Mouse (Mus musculus): ENCODE measurements around the gene Adamts16. TPM values are rescaled to one million over a fixed set of nuclear protein-coding genes. Genes with fewer than 3 reads are reported as not detected.
A peak's percentile ranks its signal among the peaks of the same experiment; 100 is the strongest.

Adamts16 gene
- polyA plus RNA-seq, 1 experiment from 2014 or later: 1.7 TPM

DNA sequence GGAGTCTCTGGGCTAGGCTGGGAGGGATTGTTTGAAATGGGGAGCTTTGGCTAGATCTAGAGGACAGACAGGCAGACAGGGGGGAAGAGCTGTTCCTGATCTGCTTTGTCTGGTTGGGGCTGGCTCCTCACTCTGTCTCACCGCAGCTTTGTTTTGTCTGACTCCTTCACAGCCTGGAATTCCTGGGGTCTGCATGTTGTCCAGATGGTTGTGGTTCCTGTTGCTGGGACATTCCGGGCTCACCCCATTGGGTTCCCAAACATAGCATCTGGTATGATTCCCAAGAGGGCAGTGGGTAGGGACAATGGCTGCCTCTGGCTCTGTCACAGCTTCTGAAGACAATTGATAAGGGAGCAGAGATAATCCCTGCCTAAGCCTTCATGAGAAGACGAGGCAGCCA, 117.0 kb downstream of the Adamts16 start:
- no peak overlapping the region for H3K4me3 ChIP-seq (replicated peaks)
- H3K27me3 ChIP-seq (replicated peaks): no peaks in the 10 kb centered on the region
- H3K9ac ChIP-seq: no peak overlapping the region
- no peaks in the 10 kb centered on the region for H3K9me3 ChIP-seq
- 45% methylated on average over 3 of the region's 3 CpGs for WGBS
- H3K4me1 ChIP-seq (replicated peaks): peaks cover 7% of the 10 kb centered on the region; the same call in 1 of the 2 replicates
- no peak overlapping the region for H3K4me2 ChIP-seq (replicated peaks)
- H3K36me3 ChIP-seq: no peaks in the 10 kb centered on the region
- no peak for ATAC-seq
- H3K27ac ChIP-seq: no peak overlapping the region

DNA sequence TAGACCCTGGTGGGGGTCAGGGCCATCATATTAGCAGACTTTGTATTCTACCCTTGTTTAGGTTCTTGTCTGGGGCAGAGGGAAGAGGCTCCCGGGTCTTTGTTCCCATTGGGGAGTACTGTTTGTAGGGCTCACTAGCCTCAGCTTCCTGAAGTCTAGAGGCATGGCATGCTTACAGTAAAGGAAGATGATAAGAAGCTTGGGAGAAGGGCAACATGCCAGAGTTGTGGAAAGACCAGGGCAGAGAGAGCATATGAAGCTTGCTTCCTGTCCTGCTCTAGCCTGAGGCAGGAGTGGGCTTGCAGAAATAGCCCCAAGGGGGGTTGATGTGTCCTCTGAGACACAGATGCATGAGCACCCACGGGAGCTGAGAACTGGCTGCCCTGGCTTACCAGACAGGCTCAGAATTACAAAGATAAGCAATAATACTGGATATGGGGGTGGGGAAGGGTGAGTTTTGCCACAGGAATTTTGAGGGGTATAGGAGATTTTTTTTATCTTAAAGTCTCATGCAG, 117.4 kb downstream of the Adamts16 start:
- Histone ChIP-seq H3K4me1 (replicated peaks) (peaks cover 7% of the 10 kb centered on the region; the same call in 1 of the 2 replicates), H3K4me3 (replicated peaks) (no peak overlapping the region), H3K36me3 (no peaks in the 10 kb centered on the region), H3K9ac (no peak overlapping the region), H3K27me3 (replicated peaks) (no peaks in the 10 kb centered on the region), H3K9me3 (no peaks in the 10 kb centered on the region), H3K4me2 (replicated peaks) (no peak overlapping the region), H3K27ac (no peak overlapping the region)
- ATAC-seq: no peak
- WGBS: 54% methylated on average over 2 of the region's 2 CpGs

DNA sequence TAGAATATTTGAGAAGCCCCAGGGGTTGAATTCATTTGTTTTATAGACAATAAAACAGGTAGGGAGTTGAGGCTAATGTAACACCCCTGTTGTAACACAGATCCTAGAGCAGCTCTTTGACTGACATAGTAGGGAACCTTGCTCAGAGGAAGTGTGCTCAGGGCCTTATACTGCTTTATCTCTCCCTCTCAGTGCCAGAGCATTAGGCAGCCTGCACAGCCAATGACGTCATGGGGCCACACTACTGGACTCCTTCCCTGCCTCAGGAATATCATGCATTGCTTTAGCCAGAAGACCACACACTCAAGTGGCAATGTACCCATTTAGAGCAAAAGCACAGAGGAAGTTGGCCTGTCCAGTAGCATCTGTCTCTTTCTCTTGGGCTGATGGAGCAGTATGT, 121.6 kb downstream of the Adamts16 start:
- H3K4me3 ChIP-seq (replicated peaks): no peak overlapping the region
- H3K36me3 ChIP-seq: no peaks in the 10 kb centered on the region
- no peaks in the 10 kb centered on the region for H3K9me3 ChIP-seq
- 0 out of 2 replicates have a peak, but pooled peaks cover 7% of the 10 kb centered on the region for H3K4me1 ChIP-seq (replicated peaks)
- 68% methylated on average over 1 of the region's 1 CpGs for WGBS
- no peak overlapping the region for H3K27ac ChIP-seq
- H3K9ac ChIP-seq: no peak overlapping the region
- no peak overlapping the region for H3K4me2 ChIP-seq (replicated peaks)
- ATAC-seq: no peak
- no peaks in the 10 kb centered on the region for H3K27me3 ChIP-seq (replicated peaks)

DNA sequence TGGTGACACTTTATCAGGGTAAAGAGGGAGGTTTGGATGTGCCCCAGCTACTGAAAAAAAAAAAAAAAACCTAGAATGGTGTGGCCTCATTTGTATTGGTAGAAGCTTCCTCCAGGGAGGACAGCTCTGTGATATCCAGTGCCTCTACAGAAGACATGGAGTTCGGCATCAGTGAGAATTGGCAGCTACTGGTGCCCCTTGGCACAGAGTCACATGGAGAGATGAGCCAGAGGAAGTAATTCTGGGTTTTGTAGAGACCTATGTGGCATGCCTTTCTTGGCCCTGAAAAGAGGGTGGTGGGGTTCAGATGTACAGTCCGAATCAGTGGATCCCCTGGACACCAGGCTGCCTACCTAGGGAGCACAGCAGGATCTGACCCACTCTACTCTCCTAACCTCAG, 122.8 kb downstream of the Adamts16 start:
- WGBS: 83% methylated on average over 2 of the region's 2 CpGs
- Histone ChIP-seq H3K27ac (no peak overlapping the region), H3K4me2 (replicated peaks) (no peak overlapping the region)

DNA sequence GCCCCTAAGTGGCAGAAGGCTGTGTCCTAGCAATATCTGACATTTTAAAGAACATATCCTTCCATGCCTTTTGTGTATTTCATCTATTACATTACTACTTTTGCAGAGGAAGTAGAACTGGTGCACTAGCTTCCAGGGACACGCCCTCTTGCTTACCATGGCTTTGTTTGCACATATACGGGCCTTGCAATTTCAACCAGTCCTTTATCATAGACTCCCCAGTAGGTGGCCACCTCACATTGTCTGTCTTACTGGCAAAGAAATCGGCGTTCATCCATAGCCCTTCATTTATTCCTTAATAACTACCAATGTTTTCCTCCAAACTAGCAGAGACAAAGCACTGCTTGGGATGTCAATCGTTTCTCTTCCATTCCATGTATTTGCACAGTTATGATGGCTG, 125.6 kb downstream of the Adamts16 start:
- Histone ChIP-seq H3K27me3 (replicated peaks) (no peaks in the 10 kb centered on the region), H3K27ac (no peak overlapping the region), H3K4me1 (replicated peaks) (no peaks in the 10 kb centered on the region), H3K9me3 (no peaks in the 10 kb centered on the region), H3K4me3 (replicated peaks) (no peak overlapping the region), H3K4me2 (replicated peaks) (no peak overlapping the region), H3K36me3 (no peaks in the 10 kb centered on the region), H3K9ac (no peak overlapping the region)
- ATAC-seq: peak; percentile 65; the same call in 1 of the 2 replicates
- WGBS: 56% methylated on average over 5 of the region's 5 CpGs

More for the DNA sequence above, 122.8 kb downstream of the Adamts16 start:
- Histone ChIP-seq H3K27me3 (replicated peaks) (no peaks in the 10 kb centered on the region), H3K36me3 (no peaks in the 10 kb centered on the region), H3K4me3 (replicated peaks) (no peak overlapping the region), H3K4me1 (replicated peaks) (0 out of 2 replicates have a peak, but pooled peaks cover 2% of the 10 kb centered on the region), H3K9ac (no peak overlapping the region), H3K9me3 (no peaks in the 10 kb centered on the region)
- no peak for ATAC-seq

DNA sequence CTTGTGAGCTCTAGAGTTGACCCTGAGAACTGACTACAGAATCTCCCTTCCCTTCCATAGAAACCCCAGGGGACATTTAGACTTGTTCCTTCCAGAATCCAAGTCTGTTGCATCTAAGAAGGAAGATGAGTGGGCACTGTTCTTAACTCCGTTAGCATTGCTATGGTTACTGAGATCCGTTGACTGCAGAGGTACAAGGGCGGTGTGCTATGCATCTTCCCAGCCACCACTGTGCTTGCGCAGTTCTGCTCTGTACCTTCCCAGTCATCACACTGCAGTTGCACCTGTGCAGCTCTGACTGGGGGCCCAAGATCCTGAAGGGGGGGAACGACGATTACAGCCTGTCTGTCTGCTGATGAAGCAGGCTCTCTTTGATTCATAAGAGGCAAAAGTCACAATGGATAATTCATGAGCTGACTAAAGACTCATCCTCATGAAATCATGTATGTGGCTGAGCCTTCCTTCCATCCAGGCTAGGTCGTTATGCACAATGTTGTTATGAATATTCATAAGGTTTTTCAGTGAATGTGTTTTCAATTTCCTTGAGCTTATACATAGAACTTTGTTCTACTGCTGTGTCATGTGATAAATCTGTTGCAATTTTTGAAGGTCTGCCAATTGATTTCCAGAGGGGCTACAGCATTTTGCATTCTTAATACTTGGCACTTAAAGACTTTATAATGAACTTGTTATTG, 127.4 kb downstream of the Adamts16 start:
- Histone ChIP-seq H3K4me1 (replicated peaks) (no peaks in the 10 kb centered on the region), H3K4me2 (replicated peaks) (no peak overlapping the region), H3K4me3 (replicated peaks) (no peak overlapping the region), H3K9ac (no peak overlapping the region), H3K36me3 (no peaks in the 10 kb centered on the region), H3K9me3 (no peaks in the 10 kb centered on the region), H3K27ac (no peak overlapping the region), H3K27me3 (replicated peaks) (no peaks in the 10 kb centered on the region)
- ATAC-seq: no peak
- WGBS: 84% methylated on average over 7 of the region's 7 CpGs

DNA sequence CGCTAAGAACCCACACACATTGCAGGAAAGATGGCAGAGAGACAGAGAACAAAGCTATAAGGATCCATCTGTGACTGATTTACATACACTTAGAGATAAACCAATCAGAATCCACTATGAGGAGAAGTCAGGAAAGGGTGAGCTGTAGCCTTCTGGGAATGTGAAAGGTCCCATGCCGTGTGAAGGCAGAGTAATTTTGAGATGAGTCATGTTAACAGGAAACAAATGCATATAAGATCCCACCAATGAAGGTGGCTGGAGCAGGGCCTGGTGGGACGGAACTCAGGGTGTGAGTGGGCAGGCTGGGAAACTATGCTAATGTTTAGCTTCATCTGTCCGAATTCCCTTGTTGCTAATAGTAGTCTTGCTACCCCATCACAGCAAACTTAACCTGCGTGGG, 128.3 kb downstream of the Adamts16 start:
- Histone ChIP-seq H3K4me3 (replicated peaks) (no peak overlapping the region), H3K4me2 (replicated peaks) (no peak overlapping the region), H3K27ac (no peak overlapping the region), H3K36me3 (no peaks in the 10 kb centered on the region), H3K27me3 (replicated peaks) (no peaks in the 10 kb centered on the region), H3K9ac (no peak overlapping the region), H3K9me3 (no peaks in the 10 kb centered on the region), H3K4me1 (replicated peaks) (no peaks in the 10 kb centered on the region)
- no peak for ATAC-seq
- 69% methylated on average over 5 of the region's 5 CpGs for whole genome bisulfite sequencing

DNA sequence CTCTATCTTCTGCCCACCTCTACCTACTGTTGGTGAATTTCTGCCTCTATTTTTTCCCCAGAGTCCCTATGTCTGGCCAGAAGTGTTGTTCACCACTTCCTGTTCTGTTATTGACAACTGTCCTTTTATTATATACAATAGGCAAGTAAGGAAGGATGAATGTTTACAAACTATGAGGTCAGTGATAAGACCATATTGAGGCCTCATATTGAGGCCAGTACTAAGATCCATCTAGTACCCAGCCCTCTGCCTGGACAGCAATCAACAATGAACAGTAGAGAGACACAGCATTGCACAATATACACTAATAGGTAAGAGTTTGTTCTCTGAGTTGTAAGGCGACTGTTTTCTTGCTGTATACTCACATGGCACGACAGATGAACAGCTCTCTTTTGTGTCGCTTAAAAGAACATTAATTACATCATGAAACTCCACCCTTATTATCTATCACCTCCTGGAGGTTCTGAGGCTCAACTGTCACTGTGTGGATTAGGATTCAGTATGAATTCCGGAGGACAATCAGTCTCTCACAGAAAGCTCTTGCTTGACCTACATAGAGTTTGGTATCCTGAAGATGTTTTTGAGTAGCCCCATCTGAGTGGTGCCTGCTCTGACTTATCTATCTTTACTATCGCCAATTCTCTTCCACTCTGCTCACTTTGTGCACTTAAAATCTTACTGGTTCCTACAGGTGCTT, 134.3 kb downstream of the Adamts16 start:
- H3K36me3 ChIP-seq: no peaks in the 10 kb centered on the region
- H3K9ac ChIP-seq: no peak overlapping the region
- no peak overlapping the region for H3K4me3 ChIP-seq (replicated peaks)
- no peaks in the 10 kb centered on the region for H3K9me3 ChIP-seq
- H3K4me1 ChIP-seq (replicated peaks): 0 out of 2 replicates have a peak, but pooled peaks cover 2% of the 10 kb centered on the region
- H3K4me2 ChIP-seq (replicated peaks): no peak overlapping the region
- H3K27me3 ChIP-seq (replicated peaks): no peaks in the 10 kb centered on the region
- no peak for ATAC-seq
- 86% methylated on average over 5 of the region's 5 CpGs for WGBS
- H3K27ac ChIP-seq: no peak overlapping the region

DNA sequence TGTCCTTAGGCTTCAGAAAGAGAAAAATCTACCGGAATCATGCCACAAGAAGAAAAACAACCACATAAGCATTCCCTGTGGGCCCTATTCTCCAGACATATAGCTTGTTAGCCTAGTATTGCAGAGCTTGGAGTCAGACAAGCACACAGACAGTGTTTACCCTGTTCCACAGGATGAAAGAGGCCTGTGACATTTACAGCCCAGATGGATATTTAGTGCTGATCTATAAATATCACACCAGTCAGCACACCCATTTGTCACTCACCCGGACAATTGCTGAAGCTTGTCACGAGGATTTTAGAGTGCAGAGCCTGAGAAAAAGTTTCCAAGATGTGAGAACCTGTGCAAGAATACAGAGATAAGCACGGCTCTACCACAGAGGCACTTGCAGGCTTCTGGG, 138.7 kb downstream of the Adamts16 start:
- Histone ChIP-seq H3K36me3 (no peaks in the 10 kb centered on the region), H3K27me3 (replicated peaks) (no peaks in the 10 kb centered on the region), H3K9me3 (no peaks in the 10 kb centered on the region), H3K9ac (no peak overlapping the region), H3K27ac (no peak overlapping the region), H3K4me2 (replicated peaks) (no peak overlapping the region), H3K4me3 (replicated peaks) (no peak overlapping the region), H3K4me1 (replicated peaks) (0 out of 2 replicates have a peak, but pooled peaks cover 2% of the 10 kb centered on the region)
- WGBS: 6% methylated on average over 4 of the region's 4 CpGs
- peak; percentile 61 for ATAC-seq

DNA sequence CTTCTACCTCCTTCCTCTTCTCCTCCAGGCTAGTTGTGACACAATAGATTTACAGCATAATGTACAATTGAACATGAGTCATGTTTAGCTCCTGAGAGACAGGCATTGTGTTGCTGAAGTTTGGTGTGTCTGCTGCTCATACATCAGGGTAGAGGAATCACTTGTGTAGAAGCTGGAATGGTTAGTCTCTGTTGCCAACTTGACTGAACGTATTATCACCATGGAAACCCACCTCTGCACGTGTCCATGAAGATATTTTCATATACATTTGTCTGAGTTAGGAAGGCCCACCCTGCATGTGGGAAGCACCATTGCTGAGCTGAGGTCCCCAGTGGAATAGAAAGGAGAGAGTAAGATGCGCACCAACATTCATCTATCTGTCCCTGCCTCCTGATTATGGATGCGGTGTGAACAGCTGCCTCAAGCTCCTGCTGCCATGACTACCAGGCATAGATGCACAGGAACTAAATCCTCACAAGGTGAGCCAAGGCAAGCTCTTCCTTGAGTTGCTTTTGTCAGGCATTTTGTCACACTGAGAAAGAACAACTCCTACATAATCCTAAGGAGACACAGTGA, 142.7 kb downstream of the Adamts16 start:
- H3K9ac ChIP-seq: no peak overlapping the region
- 82% methylated on average over 4 of the region's 4 CpGs for WGBS
- no peak overlapping the region for H3K4me3 ChIP-seq (replicated peaks)
- no peaks in the 10 kb centered on the region for H3K27me3 ChIP-seq (replicated peaks)
- no peak for ATAC-seq
- no peak overlapping the region for H3K27ac ChIP-seq
- 0 out of 2 replicates have a peak, but pooled peaks cover 2% of the 10 kb centered on the region for H3K4me1 ChIP-seq (replicated peaks)
- no peaks in the 10 kb centered on the region for H3K36me3 ChIP-seq
- H3K4me2 ChIP-seq (replicated peaks): no peak overlapping the region
- H3K9me3 ChIP-seq: no peaks in the 10 kb centered on the region

DNA sequence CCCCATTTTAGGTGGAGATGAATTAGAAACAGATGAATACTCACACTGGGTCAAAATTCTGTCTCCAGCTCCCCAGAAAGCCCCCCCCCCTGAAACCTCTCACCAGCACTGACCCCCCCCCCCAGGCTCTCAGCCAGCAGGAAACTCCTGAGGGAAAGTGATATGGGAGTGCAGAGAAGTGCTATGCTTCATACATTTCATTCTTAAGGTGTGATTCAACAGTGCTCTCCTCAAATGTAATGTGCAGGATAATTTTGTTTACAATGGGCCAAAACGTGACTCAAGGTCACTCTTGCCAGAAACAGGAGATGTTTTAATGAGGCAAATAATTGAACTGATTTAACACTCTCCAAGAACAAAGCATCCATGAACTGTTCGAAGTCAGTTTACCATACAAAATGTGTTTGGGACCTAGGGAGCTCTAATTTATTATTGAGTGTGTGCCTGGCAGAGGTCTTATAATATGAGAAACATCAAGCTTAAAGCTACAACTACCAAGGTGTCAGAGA, 152.1 kb downstream of the Adamts16 start:
- 25% methylated on average over 2 of the region's 2 CpGs for WGBS
- no peaks in the 10 kb centered on the region for H3K27me3 ChIP-seq (replicated peaks)
- no peak overlapping the region for H3K4me2 ChIP-seq (replicated peaks)
- no peak overlapping the region for H3K4me3 ChIP-seq (replicated peaks)
- H3K9ac ChIP-seq: no peak overlapping the region
- H3K27ac ChIP-seq: no peak overlapping the region
- no peaks in the 10 kb centered on the region for H3K4me1 ChIP-seq (replicated peaks)
- no peaks in the 10 kb centered on the region for H3K9me3 ChIP-seq
- no peak for ATAC-seq
- no peaks in the 10 kb centered on the region for H3K36me3 ChIP-seq

DNA sequence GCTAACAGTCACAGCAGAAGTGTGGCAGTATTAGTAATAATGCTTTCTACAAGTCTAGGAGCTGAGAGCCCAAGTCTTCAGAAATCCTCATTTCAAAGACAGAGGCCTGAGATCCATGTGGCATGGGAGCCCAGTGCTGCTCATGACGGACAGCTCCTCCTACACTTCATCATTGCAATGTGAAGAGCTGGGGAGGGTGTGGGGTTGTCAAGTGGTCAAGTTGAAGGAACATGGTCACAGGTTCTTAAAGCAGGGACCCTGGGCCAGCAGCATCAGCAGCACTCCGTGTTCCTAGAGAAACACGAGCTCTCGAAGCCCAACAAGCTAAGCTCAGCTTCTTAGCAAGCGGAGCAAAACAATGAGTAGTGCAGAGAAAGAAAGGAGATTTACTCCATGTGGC, 155.8 kb downstream of the Adamts16 start:
- Histone ChIP-seq H3K4me2 (replicated peaks) (no peak overlapping the region), H3K9ac (no peak overlapping the region), H3K27me3 (replicated peaks) (no peaks in the 10 kb centered on the region), H3K27ac (no peak overlapping the region), H3K9me3 (no peaks in the 10 kb centered on the region), H3K36me3 (no peaks in the 10 kb centered on the region), H3K4me1 (replicated peaks) (no peaks in the 10 kb centered on the region; the same call in 1 of the 2 replicates), H3K4me3 (replicated peaks) (no peak overlapping the region)
- no peak for ATAC-seq
- WGBS: 79% methylated on average over 5 of the region's 5 CpGs

Measured in intestine, embryonic 15.5 days (tissue).